Mouse (Mus musculus): ENCODE results near the gene Rhof.

DNA sequence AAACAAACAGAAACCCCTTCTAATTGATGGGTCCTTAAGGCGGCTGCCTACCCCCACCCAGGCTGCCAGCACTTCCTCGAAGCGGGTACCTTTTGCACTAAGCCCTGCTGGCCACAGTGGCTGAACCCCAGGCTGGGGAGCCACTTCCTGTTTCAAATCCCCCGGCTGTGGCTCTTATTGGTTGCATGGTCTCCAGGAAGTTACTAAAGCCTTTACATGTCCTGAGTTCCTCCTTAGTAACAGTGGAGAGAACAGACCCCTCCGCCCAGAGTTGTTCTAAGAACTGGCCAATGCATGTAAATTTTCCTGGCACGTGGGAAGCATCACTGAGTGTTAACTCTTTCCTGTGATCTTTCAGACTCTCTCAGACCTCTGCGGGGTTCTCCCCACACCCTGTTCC lies 18.6 kb upstream of the Rhof start:
- TF ChIP-seq CTCF (IDR thresholded peaks at IDR 0.05; ENCODE audit: extremely low read depth, insufficient read depth, insufficient read length, insufficient replicate concordance), result no peak
- TF ChIP-seq POLR2A (IDR thresholded peaks at IDR 0.05; ENCODE audit: low read depth, low read length), result peak; percentile 17; the same call in 1 of the 2 replicates

Data from spleen, adult 2 months (tissue).